Mouse (Mus musculus): Measurements from ENCODE around the gene Dcaf5.

GRCm38 (mm10) chr12:80290964-80291363 is 145.4 kb downstream of the Dcaf5 start:
- TF ChIP-seq POLR2A (IDR thresholded peaks at IDR 0.05; ENCODE audit: extremely low read depth, insufficient read depth, low read length) (no peak), CTCF (IDR thresholded peaks at IDR 0.05; ENCODE audit: low read depth, low read length) (no peak)

Data from liver, adult 2 months (tissue).